Mouse (Mus musculus) liver, embryonic 12.5 days (tissue): ENCODE results near the gene Gfral. TPM values are rescaled to one million over a fixed set of nuclear protein-coding genes. Genes with fewer than 3 reads are reported as not detected.
"Not testable (repeated sequence)": the region's sequence is repeated elsewhere in the genome, so short reads cannot be mapped to it uniquely, and the experiment has no call there.

Experiments
- ATAC-seq: fragments of 200-750 bp; cut with Nextera tagmentation; 2 replicates; pipeline ENCODE4 v1.8.0; 2017; ENCODE audit warnings: moderate number of reproducible peaks, mild to moderate bottlenecking, moderate library complexity
- H3K27ac ChIP-seq: fragments of 300-500 bp; sonication (generic); 2 replicates; pipeline ENCODE4 v1.5.1; 2016; ENCODE audit warnings: mild to moderate bottlenecking
- H3K27me3 ChIP-seq: fragments of 300-500 bp; sonication (generic); replicated peaks from 2 replicates; pipeline ENCODE4 v1.6.1; 2016; ENCODE audit warnings: mild to moderate bottlenecking, moderate library complexity
- H3K36me3 ChIP-seq: fragments of 300-500 bp; sonication (generic); 2 replicates; pipeline ENCODE4 v1.6.1; 2016; ENCODE audit warnings: mild to moderate bottlenecking, moderate library complexity
- H3K4me1 ChIP-seq: fragments of 300-500 bp; sonication (generic); 2 replicates; pipeline ENCODE4 v1.6.1; 2016
- H3K4me2 ChIP-seq: fragments of 300-500 bp; sonication (generic); 2 replicates; pipeline ENCODE4 v1.6.1; 2016; ENCODE audit warnings: mild to moderate bottlenecking, moderate library complexity
- H3K4me3 ChIP-seq: fragments of 300-500 bp; sonication (generic); 2 replicates; pipeline ENCODE4 v1.5.1; 2016; ENCODE audit warnings: mild to moderate bottlenecking, moderate library complexity
- H3K9ac ChIP-seq: fragments of 300-500 bp; sonication (generic); 2 replicates; pipeline ENCODE4 v1.6.1; 2016; ENCODE audit warnings: mild to moderate bottlenecking, moderate library complexity
- H3K9me3 ChIP-seq: fragments of 300-500 bp; sonication (generic); replicated peaks from 2 replicates; pipeline ENCODE4 v1.6.1; 2016; ENCODE audit warnings: mild to moderate bottlenecking, moderate library complexity
- WGBS: fragments of 180-500 bp; shearing (Covaris S2); methylation state at CpG from one replicate; pipeline ENCODE4 v1.1.7; 2016; ENCODE audit not compliant: insufficient replicate concordance; 5-methylcytosine and 5-hydroxymethylcytosine counted together
- polyA plus RNA-seq: library from polyadenylated mRNA; unstranded; fragments of >200 nt; fragmentation: Nextera tagmentation; extraction: Ambion mirVana; gene quantifications from 2 replicates; pipeline ENCODE4 v1.2.1, GENCODE M21; 2016

Gfral gene
- polyA plus RNA-seq, 1 experiment from 2014 or later: not detected

DNA sequence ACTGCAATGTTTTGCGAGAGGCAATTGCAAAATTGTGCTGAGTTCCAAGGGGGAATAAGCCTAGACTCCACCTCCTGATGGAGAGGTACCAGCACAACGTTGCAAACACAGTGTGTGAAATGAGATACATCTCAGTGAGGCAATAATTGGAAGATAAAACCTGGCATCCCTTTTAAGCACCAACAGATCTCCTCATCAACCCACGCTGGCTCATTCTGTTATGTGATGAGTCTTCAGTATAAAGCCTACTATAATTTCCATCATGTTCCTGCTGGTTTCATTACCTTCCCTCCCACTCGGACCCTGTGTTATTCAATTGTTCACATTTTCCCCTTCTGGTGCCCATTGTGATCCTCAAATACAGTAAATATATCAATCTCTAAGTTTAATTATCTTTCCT lies 1.2 kb upstream of the Gfral start:
- H3K27ac ChIP-seq: no peak overlapping the region
- 53% methylated on average over 4 of the region's 4 CpGs for WGBS

DNA sequence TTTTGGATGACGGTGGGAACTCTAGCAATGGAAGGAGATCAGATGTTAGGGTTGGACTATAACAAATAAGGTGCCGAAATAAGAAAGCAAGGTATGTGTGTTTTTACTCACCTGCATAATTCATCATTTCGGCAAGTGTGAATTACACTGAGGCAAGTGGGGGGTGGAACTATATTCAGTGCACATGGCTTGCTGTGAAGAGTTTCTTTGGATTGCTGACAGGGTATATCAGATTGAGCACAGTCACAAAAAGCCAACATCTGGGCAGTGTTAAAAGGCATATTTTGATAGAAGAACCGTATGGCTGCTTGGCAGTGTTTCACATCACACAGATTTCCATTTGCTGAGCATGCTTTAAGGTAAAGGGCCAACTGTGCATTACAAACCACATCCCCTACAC lies 16.5 kb downstream of the Gfral start:
- Histone ChIP-seq H3K4me1 (no peaks in the 10 kb centered on the region), H3K27me3 (no peaks in the 10 kb centered on the region), H3K4me3 (no peak overlapping the region), H3K4me2 (no peak overlapping the region), H3K36me3 (no peaks in the 10 kb centered on the region), H3K9ac (no peak overlapping the region), H3K27ac (no peak overlapping the region), H3K9me3 (no peaks in the 10 kb centered on the region)
- WGBS: 64% methylated on average over 4 of the region's 4 CpGs
- ATAC-seq: no peak

More for the DNA sequence above, 1.2 kb upstream of the Gfral start:
- no peaks in the 10 kb centered on the region for H3K4me1 ChIP-seq
- H3K36me3 ChIP-seq: no peaks in the 10 kb centered on the region
- H3K9me3 ChIP-seq: no peaks in the 10 kb centered on the region
- no peaks in the 10 kb centered on the region for H3K27me3 ChIP-seq
- no peak overlapping the region for H3K4me3 ChIP-seq
- H3K4me2 ChIP-seq: no peak overlapping the region
- ATAC-seq: no peak
- H3K9ac ChIP-seq: no peak overlapping the region

DNA sequence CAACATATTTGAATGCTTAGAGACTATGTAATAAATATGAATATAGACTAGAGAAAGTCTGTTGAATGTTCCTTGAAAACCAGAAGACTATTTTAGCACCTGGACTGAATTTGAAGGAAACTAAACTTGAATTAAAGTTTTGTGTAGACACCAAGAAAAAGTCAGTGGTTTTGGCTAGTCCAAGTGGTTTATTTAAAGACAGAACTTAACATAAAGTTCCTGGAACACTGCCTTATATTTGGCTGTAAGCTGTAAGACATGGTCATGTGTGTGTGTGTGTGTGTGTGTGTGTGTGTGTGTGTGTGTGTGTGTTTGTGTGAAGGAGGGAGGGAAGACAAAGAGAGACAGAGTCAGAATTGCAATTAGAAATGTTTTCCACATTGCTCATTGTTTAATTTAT lies 34.2 kb downstream of the Gfral start:
- no peak for ATAC-seq
- Histone ChIP-seq H3K27me3 (no peaks in the 10 kb centered on the region), H3K4me3 (no peak overlapping the region), H3K4me2 (no peak overlapping the region), H3K9ac (no peak overlapping the region), H3K27ac (no peak overlapping the region), H3K36me3 (no peaks in the 10 kb centered on the region), H3K9me3 (no peaks in the 10 kb centered on the region), H3K4me1 (no peaks in the 10 kb centered on the region)

DNA sequence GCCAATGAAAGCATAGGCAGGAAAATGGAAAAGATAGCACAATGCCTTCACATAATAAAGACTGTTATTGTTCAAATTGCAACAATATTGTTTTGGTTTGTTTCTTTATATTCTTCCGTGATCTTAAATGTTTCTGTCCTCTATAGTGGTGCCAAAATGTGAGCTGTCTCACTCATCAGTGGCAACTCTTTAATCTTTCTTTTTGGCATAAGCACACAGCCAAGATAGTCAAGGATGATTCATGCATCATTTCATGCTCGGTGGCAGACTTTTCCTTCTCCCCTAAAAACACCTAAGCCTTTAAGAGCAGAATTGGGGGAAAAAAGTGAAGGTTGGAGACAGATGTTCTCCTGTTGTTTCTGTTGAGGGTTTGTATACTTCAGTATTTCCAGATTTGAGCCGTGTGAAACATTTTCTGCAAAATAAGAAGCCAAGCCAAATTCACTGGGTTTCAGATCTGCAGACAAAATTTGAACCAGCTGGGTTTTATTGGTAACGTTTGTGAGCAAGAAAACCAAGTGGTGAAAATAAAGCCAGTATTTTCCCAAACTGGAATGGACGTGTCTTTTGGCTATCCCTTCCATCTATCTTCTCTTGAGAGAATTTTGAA lies 40.7 kb downstream of the Gfral start:
- Histone ChIP-seq H3K9me3 (no peaks in the 10 kb centered on the region), H3K27ac (no peak overlapping the region), H3K4me1 (no peaks in the 10 kb centered on the region), H3K4me2 (no peak overlapping the region), H3K9ac (no peak overlapping the region), H3K27me3 (no peaks in the 10 kb centered on the region), H3K36me3 (no peaks in the 10 kb centered on the region), H3K4me3 (no peak overlapping the region)
- WGBS: 56% methylated on average over 5 of the region's 5 CpGs
- no peak for ATAC-seq

DNA sequence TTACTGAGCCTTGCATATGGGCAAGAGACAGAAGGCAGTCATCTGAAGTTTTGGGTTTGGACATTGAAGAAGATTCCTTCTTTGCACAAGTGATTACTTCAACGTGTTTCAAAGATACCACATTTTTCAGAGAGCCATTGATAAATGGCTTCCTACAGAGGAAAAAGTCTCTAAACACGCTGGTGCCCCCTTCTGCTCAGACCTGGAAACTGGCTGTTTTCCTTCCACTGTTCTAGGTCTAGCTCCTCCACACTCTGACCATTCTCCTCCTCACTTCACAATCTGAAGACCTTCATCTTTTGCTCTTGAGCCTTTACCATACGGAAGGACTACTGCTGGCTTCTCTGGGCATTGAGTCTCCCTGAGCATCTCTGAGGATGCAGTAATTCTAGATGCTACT lies 45.1 kb downstream of the Gfral start:
- WGBS: 29% methylated on average over 3 of the region's 3 CpGs
- Histone ChIP-seq H3K27ac (no peak overlapping the region), H3K27me3 (no peaks in the 10 kb centered on the region), H3K36me3 (no peaks in the 10 kb centered on the region), H3K9me3 (no peaks in the 10 kb centered on the region), H3K9ac (no peak overlapping the region), H3K4me1 (no peaks in the 10 kb centered on the region), H3K4me2 (no peak overlapping the region), H3K4me3 (no peak overlapping the region)
- no peak for ATAC-seq

DNA sequence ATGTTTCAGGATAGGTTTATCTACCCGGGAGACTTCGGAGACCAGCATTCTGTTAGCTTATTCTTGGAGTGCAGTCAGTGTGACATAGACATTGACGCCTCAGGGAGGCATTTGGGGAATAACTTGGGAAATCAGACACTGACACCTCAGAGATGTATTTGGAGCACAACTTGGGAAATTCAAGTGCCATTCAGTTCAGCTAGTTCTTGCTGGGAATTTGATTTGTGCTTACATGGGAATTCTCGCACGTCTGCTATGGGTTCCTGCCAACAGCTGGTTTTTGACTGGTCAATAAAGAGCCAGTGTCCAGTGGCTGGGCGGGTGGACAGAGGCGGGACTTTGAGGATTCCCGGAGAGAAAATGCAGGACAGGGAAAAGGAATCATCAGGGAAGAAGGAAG lies 51.0 kb downstream of the Gfral start:
- ATAC-seq: no peak
- Histone ChIP-seq H3K36me3 (no peaks in the 10 kb centered on the region), H3K4me3 (no peak overlapping the region), H3K27me3 (no peaks in the 10 kb centered on the region), H3K9me3 (no peaks in the 10 kb centered on the region), H3K4me2 (no peak overlapping the region), H3K27ac (no peak overlapping the region), H3K9ac (no peak overlapping the region), H3K4me1 (no peaks in the 10 kb centered on the region)
- 57% methylated on average over 8 of the region's 8 CpGs for WGBS

DNA sequence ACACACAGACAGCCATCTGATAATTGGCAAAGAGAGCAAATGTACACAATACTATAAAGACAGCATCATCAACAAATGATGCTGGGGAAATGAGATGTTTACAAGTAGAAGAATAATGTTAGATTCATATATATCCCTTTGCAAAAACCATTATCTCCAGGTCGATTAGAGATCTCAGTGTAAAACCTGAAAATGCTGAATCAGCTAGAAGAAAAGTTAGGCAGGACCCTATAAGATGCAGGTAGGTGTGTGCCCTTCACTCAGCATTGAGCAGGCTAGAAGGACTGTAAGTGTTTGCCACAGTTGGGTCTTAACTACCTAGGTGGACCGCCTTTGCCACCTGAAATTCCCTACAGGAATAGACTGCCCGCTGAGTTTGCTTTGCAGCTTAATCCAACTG lies 67.9 kb downstream of the Gfral start:
- Histone ChIP-seq H3K9me3 (no peaks in the 10 kb centered on the region), H3K27ac (no peak overlapping the region), H3K36me3 (no peaks in the 10 kb centered on the region), H3K4me2 (no peak overlapping the region), H3K4me3 (no peak overlapping the region), H3K27me3 (no peaks in the 10 kb centered on the region), H3K4me1 (no peaks in the 10 kb centered on the region), H3K9ac (no peak overlapping the region)
- no peak for ATAC-seq
- 59% methylated on average over 3 of the region's 3 CpGs for WGBS

DNA sequence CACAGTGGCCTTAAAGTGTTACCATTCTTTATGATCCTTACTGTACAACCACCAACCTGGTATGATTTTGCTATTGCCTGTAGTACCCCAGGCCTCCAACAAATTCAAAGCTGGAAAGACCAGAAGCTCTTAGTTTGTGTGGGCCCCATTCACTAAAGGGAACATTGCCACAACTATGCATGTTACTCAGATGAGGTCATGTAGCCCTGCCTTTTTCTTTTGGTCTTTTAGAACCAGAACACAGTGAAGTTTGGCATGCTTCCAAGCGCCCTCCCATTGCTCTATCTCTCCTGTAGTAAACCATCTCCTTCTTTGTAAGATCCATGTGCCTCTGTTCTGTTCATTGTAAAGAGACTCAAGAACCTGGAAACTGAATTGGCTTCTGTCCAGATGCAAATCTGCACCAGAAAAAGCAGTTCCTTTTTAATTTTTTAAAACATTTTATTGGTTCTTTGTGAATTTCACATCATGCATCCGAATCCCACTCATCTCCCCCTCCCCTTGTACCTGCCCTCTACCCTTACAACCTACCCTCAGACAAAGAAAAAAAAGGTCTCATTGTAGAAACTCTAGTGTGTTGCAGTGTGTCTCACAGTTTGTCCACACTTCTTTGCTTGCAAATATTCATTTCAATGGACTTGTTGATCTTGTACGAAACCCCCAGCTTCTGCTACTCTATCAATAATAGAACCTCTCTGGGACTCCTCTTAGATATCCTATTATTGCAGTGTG lies 74.9 kb downstream of the Gfral start:
- H3K27ac ChIP-seq: no peak overlapping the region
- ATAC-seq: no peak

DNA sequence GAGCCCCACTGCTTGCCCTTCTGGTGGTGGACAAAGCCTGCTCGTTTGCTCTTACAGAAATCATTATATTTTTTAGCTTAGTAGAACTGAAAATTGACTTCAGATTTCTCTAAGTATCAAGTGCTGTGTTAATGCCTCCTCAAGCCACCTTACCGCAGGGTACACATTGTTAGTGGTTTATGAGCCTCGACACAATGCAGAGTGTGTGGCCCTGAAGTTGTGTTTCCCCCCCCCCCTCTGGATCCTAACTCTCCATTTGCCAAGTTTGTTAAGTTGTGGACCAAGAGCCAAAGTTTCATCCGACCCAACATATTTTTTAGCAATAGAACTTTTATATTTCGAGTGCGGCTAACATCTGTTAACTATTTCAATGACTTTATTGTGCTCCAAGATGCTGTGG lies 79.4 kb downstream of the Gfral start:
- no peaks in the 10 kb centered on the region for H3K4me1 ChIP-seq
- WGBS: 76% methylated on average over 6 of the region's 6 CpGs
- no peaks in the 10 kb centered on the region for H3K27me3 ChIP-seq
- no peak overlapping the region for H3K27ac ChIP-seq
- ATAC-seq: no peak
- H3K9ac ChIP-seq: no peak overlapping the region
- no peaks in the 10 kb centered on the region for H3K36me3 ChIP-seq
- no peaks in the 10 kb centered on the region for H3K9me3 ChIP-seq
- no peak overlapping the region for H3K4me3 ChIP-seq
- H3K4me2 ChIP-seq: no peak overlapping the region

More for the DNA sequence above, 74.9 kb downstream of the Gfral start:
- Histone ChIP-seq H3K9me3 (no peaks in the 10 kb centered on the region), H3K27me3 (no peaks in the 10 kb centered on the region), H3K4me2 (no peak overlapping the region), H3K9ac (no peak overlapping the region), H3K4me1 (no peaks in the 10 kb centered on the region), H3K36me3 (no peaks in the 10 kb centered on the region), H3K4me3 (no peak overlapping the region)
- WGBS: 54% methylated on average over 3 of the region's 3 CpGs

DNA sequence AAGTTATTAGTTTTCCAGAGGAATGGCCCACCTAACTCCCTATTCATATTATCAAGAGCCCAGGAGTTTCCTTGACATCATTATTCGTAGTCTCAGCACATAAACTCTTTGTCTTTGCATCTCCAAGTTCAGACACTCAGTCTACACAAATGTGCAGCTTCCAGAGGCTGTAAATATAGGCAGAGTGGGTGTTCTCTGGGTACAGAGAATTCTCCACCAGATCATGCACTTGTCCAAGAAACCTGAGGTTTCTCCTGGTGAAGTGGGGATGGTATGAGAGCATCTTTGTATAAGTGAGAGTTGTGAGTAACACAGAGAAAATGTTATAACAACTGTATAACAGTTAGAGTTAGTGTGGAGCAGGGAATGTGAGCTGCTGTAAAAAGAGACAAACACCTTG lies 84.1 kb downstream of the Gfral start:
- WGBS: 37% methylated on average over 1 of the region's 1 CpGs
- Histone ChIP-seq H3K4me1 (no peaks in the 10 kb centered on the region), H3K27me3 (no peaks in the 10 kb centered on the region), H3K4me3 (no peak overlapping the region), H3K4me2 (no peak overlapping the region), H3K9me3 (no peaks in the 10 kb centered on the region), H3K36me3 (no peaks in the 10 kb centered on the region), H3K27ac (no peak overlapping the region), H3K9ac (no peak overlapping the region)
- no peak for ATAC-seq

DNA sequence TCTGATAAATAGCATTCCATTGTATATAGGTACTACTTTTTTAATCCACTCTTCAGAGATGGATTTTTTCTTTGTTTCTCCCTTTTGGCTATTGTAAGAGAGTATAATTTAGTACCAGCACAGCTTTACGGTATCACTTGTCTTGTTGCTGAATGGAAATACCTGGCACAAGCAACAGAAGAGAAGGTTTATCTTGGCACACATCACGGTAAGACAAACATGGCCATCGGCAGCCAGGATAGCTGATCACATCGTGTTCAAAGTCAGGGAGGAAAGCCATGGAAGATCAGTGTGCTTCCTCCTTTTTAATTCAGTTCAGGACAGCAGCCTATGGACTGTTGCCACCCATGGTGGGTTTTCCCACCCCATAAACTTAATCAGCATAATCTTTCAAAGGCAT lies 89.2 kb downstream of the Gfral start:
- Histone ChIP-seq H3K9me3 (no peaks in the 10 kb centered on the region), H3K4me1 (no peaks in the 10 kb centered on the region), H3K4me3 (no peak overlapping the region), H3K27me3 (no peaks in the 10 kb centered on the region), H3K27ac (no peak overlapping the region), H3K9ac (no peak overlapping the region), H3K4me2 (no peak overlapping the region), H3K36me3 (no peaks in the 10 kb centered on the region)
- no peak for ATAC-seq
- 66% methylated on average over 4 of the region's 4 CpGs for WGBS

DNA sequence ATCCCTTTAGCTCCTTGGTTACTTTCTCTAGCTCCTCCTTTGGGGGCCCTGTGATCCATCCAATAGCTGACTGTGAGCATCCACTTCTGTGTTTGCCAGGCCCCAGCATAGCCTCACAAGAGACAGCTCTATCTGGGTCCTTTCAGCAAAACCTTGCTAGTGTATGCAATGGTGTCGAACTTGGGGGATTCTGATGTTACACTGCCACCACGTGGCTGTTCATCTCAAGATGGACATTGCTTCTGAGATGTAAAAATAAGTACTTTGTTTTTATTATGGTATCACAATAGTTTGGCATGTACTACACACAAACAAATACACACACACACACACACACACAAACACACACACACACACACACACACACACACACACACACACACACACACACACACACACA lies 90.6 kb downstream of the Gfral start:
- H3K4me1 ChIP-seq, H3K27me3 ChIP-seq, H3K4me2 ChIP-seq, H3K9me3 ChIP-seq, H3K9ac ChIP-seq, ATAC-seq, H3K4me3 ChIP-seq, H3K27ac ChIP-seq, H3K36me3 ChIP-seq: not testable (repeated sequence)
- 2% methylated on average over 2 of the region's 2 CpGs for WGBS
